Comparison of ENCODE assay signal across 16 mouse cellular contexts in the genomic region with DNA sequence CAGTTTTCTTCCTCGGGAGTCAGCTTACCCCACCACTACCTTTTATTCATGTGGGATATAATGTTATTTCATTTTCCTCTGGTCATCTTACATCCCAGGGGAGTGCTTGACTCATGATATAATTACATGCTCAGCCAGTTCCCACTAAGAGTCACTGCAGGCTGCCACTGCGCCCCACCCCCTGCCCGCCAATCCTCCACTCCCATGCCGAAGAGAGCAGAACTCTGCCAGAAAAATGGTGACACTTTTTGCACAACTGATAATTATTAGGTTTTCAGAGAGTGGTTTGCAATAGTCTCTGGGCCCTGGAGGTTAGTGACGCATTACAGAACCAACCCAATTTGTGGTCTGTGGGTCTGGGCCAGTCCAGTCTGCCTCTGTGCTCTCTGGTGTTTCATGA.
DNase-seq lines count a peak whose midpoint lies in the region; ATAC-seq and TF ChIP-seq lines count a peak whose summit lies in the region.
"Had no signal": no experiment of that assay in that cellular context is flagged by ENCODE, and none has a peak within 500 bp of the region (broad histone marks: within the 10 kb centered on the region; RNA-seq: fewer than 3 reads in every experiment).

No protein-coding gene starts in this region.

- WGBS in kidney, embryonic 16.5 days: 52% methylated on average over 5 of the region's 5 CpGs
- WGBS in midbrain, embryonic 14.5 days: 81% methylated on average over 5 of the region's 5 CpGs
- 77% methylated on average over 5 of the region's 5 CpGs for WGBS in midbrain, postnatal 0 days

- H3K36me3 ChIP-seq in kidney, embryonic 16.5 days (ENCODE audit: insufficient read depth, low read length): no peaks in the 10 kb centered on the region
- H3K36me3 ChIP-seq in midbrain, embryonic 14.5 days (ENCODE audit: control insufficient read depth, insufficient read depth, low read length): no peaks in the 10 kb centered on the region
- H3K36me3 ChIP-seq in midbrain, postnatal 0 days (ENCODE audit: insufficient read depth, low read length): no peaks in the 10 kb centered on the region
- H3K36me3 ChIP-seq: forebrain, embryonic 10.5 days; heart, embryonic 13.5 days; intestine, embryonic 15.5 days; midbrain, embryonic 10.5 days; neural tube, embryonic 15.5 days had no signal

- peak; percentile 2 for DNase-seq in kidney, adult 11 months
- peak; percentile 77 for DNase-seq in MN1 (ENCODE audit: low spot score)
- peak; percentile 9 for DNase-seq in adrenal gland, postnatal 25 days
- peak; percentile 54 to 55 for DNase-seq in heart, adult 9 months (ENCODE audit: low spot score in 2 of 2)
- no peak for DNase-seq in midbrain, embryonic 14.5 days
- DNase-seq in midbrain, postnatal 0 days (ENCODE audit: low spot score): no peak
- no peak for DNase-seq in cerebellum, postnatal 36 days
- DNase-seq: cerebellum, adult 2 months; lung, adult 2 months; thymus, adult 2 months had no signal

- peaks cover 7% of the 10 kb centered on the region; the same call in 1 of the 2 replicates for H3K4me1 ChIP-seq in kidney, embryonic 16.5 days (ENCODE audit: insufficient read depth, low read length)
- no peaks in the 10 kb centered on the region for H3K4me1 ChIP-seq in midbrain, embryonic 14.5 days (ENCODE audit: control insufficient read depth, insufficient read depth, low read length)
- H3K4me1 ChIP-seq in midbrain, postnatal 0 days (ENCODE audit: insufficient read depth, low read length): no peaks in the 10 kb centered on the region
- H3K4me1 ChIP-seq: heart, embryonic 13.5 days; intestine, embryonic 15.5 days; midbrain, embryonic 10.5 days had no signal

- no peak overlapping the region for H3K9ac ChIP-seq in kidney, embryonic 16.5 days (replicated peaks; ENCODE audit: low read length)
- no peak overlapping the region for H3K9ac ChIP-seq in midbrain, embryonic 14.5 days (replicated peaks; ENCODE audit: low read length)
- no peak overlapping the region for H3K9ac ChIP-seq in midbrain, postnatal 0 days (replicated peaks; ENCODE audit: low read length, poor library complexity, severe bottlenecking)
- H3K9ac ChIP-seq: heart, embryonic 13.5 days; intestine, embryonic 15.5 days; neural tube, embryonic 15.5 days had no signal

- no peak overlapping the region for H3K4me3 ChIP-seq in kidney, embryonic 16.5 days (ENCODE audit: low read length)
- no peak overlapping the region for H3K4me3 ChIP-seq in midbrain, embryonic 14.5 days (replicated peaks; ENCODE audit: low read depth, low read length)
- no peak overlapping the region for H3K4me3 ChIP-seq in midbrain, postnatal 0 days (ENCODE audit: low read depth, low read length)
- H3K4me3 ChIP-seq: forebrain, embryonic 10.5 days; heart, embryonic 13.5 days; intestine, embryonic 15.5 days; midbrain, embryonic 10.5 days; neural tube, embryonic 15.5 days had no signal

- H3K27ac ChIP-seq in kidney, embryonic 16.5 days (ENCODE audit: low read length): no peak overlapping the region
- no peak overlapping the region for H3K27ac ChIP-seq in midbrain, embryonic 14.5 days (replicated peaks; ENCODE audit: low read depth, low read length)
- no peak overlapping the region for H3K27ac ChIP-seq in midbrain, postnatal 0 days (ENCODE audit: low read depth, low read length)
- H3K27ac ChIP-seq: forebrain, embryonic 10.5 days; heart, embryonic 13.5 days; intestine, embryonic 15.5 days; midbrain, embryonic 10.5 days; neural tube, embryonic 15.5 days had no signal

- no peak overlapping the region for H3K4me2 ChIP-seq in kidney, embryonic 16.5 days (replicated peaks; ENCODE audit: low read depth, low read length)
- no peak overlapping the region for H3K4me2 ChIP-seq in midbrain, embryonic 14.5 days (ENCODE audit: low read length)
- H3K4me2 ChIP-seq in midbrain, postnatal 0 days (ENCODE audit: low read depth, low read length, poor library complexity, severe bottlenecking): no peak overlapping the region
- H3K4me2 ChIP-seq: heart, embryonic 13.5 days; intestine, embryonic 15.5 days; neural tube, embryonic 15.5 days had no signal

- ATAC-seq in kidney, embryonic 16.5 days (ENCODE audit: low FRiP score, low TSS enrichment): no peak
- no peak for ATAC-seq in midbrain, embryonic 14.5 days (ENCODE audit: low FRiP score, low TSS enrichment)
- no peak for ATAC-seq in midbrain, postnatal 0 days (ENCODE audit: low FRiP score)
- ATAC-seq: intestine, embryonic 15.5 days had no signal

- H3K9me3 ChIP-seq in kidney, embryonic 16.5 days (ENCODE audit: low read length): no peaks in the 10 kb centered on the region
- H3K9me3 ChIP-seq in midbrain, embryonic 14.5 days (ENCODE audit: control insufficient read depth, low read length): no peaks in the 10 kb centered on the region
- no peaks in the 10 kb centered on the region for H3K9me3 ChIP-seq in midbrain, postnatal 0 days (ENCODE audit: low read length)
- H3K9me3 ChIP-seq: forebrain, embryonic 10.5 days; heart, embryonic 13.5 days; intestine, embryonic 15.5 days; midbrain, embryonic 10.5 days; neural tube, embryonic 15.5 days had no signal

- TF ChIP-seq CTCF in midbrain, postnatal 0 days (IDR thresholded peaks at IDR 0.05): no peak

- no peaks in the 10 kb centered on the region for H3K27me3 ChIP-seq in kidney, embryonic 16.5 days (ENCODE audit: insufficient read depth, low read length)
- no peaks in the 10 kb centered on the region for H3K27me3 ChIP-seq in midbrain, embryonic 14.5 days (ENCODE audit: control insufficient read depth, insufficient read depth, low read length)
- no peaks in the 10 kb centered on the region for H3K27me3 ChIP-seq in midbrain, postnatal 0 days (ENCODE audit: insufficient read depth, low read length)
- H3K27me3 ChIP-seq: intestine, embryonic 15.5 days; neural tube, embryonic 15.5 days had no signal

Comparison
In these comparisons a context has a peak if more than half of its experiments do, and no peak if none do; other contexts are left out.
1. DNase-seq: peak in kidney, adult 11 months (single experiment), MN1 (single experiment), adrenal gland, postnatal 25 days (single experiment) and heart, adult 9 months (2 of 2); none in midbrain, embryonic 14.5 days (single experiment), midbrain, postnatal 0 days (single experiment) and cerebellum, postnatal 36 days (0 of 2).